Mouse (Mus musculus): ENCODE results near the gene Unc5cl. TPM values are rescaled to one million over a fixed set of nuclear protein-coding genes. Genes with fewer than 3 reads are reported as not detected.

The Unc5cl gene
- polyA plus RNA-seq, 1 experiment from 2014 or later: 0.68 TPM

DNA sequence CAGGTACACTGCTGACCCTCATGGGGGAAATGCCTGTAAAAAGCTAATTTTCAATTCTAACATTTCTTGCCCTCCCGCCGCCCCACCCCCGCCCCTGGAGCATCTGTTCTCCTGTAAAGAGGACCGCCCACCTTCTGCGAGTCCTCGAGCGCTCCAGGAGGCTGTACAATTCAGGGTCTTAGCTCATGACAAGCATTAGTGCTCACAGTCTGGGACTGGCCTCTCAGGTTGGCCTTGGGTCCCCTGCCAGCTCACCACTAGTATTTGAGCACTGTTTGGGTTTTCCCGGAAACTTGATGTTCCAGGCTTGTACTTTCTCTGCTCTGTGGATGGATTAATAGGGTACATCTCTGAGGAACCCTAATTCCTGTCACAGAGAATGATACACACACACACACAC lies 39.3 kb downstream of the Unc5cl start:
- TF ChIP-seq CTCF (IDR thresholded peaks at IDR 0.05; ENCODE audit: low read depth) (no peak), EP300 (IDR thresholded peaks at IDR 0.05; ENCODE audit: low read depth) (no peak)
- H3K4me2 ChIP-seq (ENCODE audit: low read depth, low read length): no peak overlapping the region
- H3K4me3 ChIP-seq (ENCODE audit: low read depth, low read length): no peak overlapping the region
- H3K27me3 ChIP-seq (ENCODE audit: insufficient read depth, low read length): no peaks in the 10 kb centered on the region
- no peak overlapping the region for H3K9ac ChIP-seq (replicated peaks)
- H3K27ac ChIP-seq (ENCODE audit: low read depth): no peak overlapping the region
- no peaks in the 10 kb centered on the region for H3K36me3 ChIP-seq (replicated peaks; ENCODE audit: insufficient read depth, low read length)
- ATAC-seq (no peak), DNase-seq (no peak)
- H3K9me3 ChIP-seq (ENCODE audit: low read length): no peaks in the 10 kb centered on the region
- 76% methylated on average over 8 of the region's 8 CpGs for WGBS (ENCODE audit: insufficient replicate concordance)
- no peaks in the 10 kb centered on the region for H3K4me1 ChIP-seq (ENCODE audit: insufficient read depth)

- H3K27me3 ChIP-seq (ENCODE audit: insufficient read depth, low read length): no peaks in the 10 kb centered on the region
- H3K4me3 ChIP-seq (ENCODE audit: low read depth, low read length): no peak overlapping the region
- WGBS (ENCODE audit: insufficient replicate concordance): 57% methylated on average over 3 of the region's 3 CpGs
- no peak overlapping the region for H3K27ac ChIP-seq (ENCODE audit: low read depth)
- H3K9ac ChIP-seq (replicated peaks): no peak overlapping the region
- DNase-seq (no peak), ATAC-seq (no peak)
- no peaks in the 10 kb centered on the region for H3K4me1 ChIP-seq (ENCODE audit: insufficient read depth)
- no peak overlapping the region for H3K4me2 ChIP-seq (ENCODE audit: low read depth, low read length)
- no peaks in the 10 kb centered on the region for H3K36me3 ChIP-seq (replicated peaks; ENCODE audit: insufficient read depth, low read length)
- H3K9me3 ChIP-seq (ENCODE audit: low read length): no peaks in the 10 kb centered on the region
- no peak for TF ChIP-seq EP300 (IDR thresholded peaks at IDR 0.05; ENCODE audit: low read depth)
- TF ChIP-seq CTCF (IDR thresholded peaks at IDR 0.05; ENCODE audit: low read depth): no peak
Observed at GRCm38 (mm10) chr17:48497986-48498385, 43.3 kb downstream of the Unc5cl start.

DNA sequence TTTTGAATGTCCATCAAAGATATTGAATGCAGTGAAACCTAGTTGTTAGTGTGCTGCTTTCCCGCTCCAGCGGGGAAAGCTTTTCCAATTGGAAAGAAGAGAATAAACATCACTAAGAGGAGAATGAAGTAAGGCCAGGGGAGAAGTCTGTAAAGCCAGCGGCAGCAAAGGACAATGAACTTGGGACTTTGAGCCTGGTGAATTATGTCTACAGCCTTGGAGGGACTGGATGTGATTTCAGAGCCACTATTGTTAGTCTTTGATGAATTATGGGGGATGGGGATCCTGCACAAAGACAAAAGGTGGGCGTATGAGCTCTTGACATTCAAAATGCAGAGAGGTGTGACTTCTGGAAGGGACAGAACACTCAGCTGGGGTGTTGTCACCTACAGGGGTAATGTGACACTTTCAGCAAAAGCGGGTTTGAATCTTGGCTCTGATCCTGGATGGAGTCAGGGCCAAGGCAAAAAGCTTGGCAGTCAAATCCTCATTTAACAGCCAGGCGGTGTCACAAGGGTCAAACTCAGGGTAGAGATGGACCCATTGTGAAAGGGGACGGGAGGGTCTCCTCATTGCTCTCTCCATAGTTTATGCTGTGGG lies 46.2 kb downstream of the Unc5cl start:
- H3K4me2 ChIP-seq (ENCODE audit: low read depth, low read length): no peak overlapping the region
- H3K4me3 ChIP-seq (ENCODE audit: low read depth, low read length): no peak overlapping the region
- no peaks in the 10 kb centered on the region for H3K4me1 ChIP-seq (ENCODE audit: insufficient read depth)
- ATAC-seq (no peak), DNase-seq (no peak)
- H3K9me3 ChIP-seq (ENCODE audit: low read length): no peaks in the 10 kb centered on the region
- H3K9ac ChIP-seq (replicated peaks): no peak overlapping the region
- H3K27ac ChIP-seq (ENCODE audit: low read depth): no peak overlapping the region
- 73% methylated on average over 7 of the region's 7 CpGs for WGBS (ENCODE audit: insufficient replicate concordance)
- H3K36me3 ChIP-seq (replicated peaks; ENCODE audit: insufficient read depth, low read length): no peaks in the 10 kb centered on the region
- H3K27me3 ChIP-seq (ENCODE audit: insufficient read depth, low read length): no peaks in the 10 kb centered on the region
- TF ChIP-seq EP300 (IDR thresholded peaks at IDR 0.05; ENCODE audit: low read depth) (no peak), CTCF (IDR thresholded peaks at IDR 0.05; ENCODE audit: low read depth) (no peak)

- TF ChIP-seq EP300 (IDR thresholded peaks at IDR 0.05; ENCODE audit: low read depth) (no peak), CTCF (IDR thresholded peaks at IDR 0.05; ENCODE audit: low read depth) (no peak)
- H3K27me3 ChIP-seq (ENCODE audit: insufficient read depth, low read length): no peaks in the 10 kb centered on the region
- no peak overlapping the region for H3K4me3 ChIP-seq (ENCODE audit: low read depth, low read length)
- no peak for DNase-seq
- H3K9ac ChIP-seq (replicated peaks): no peak overlapping the region
- no peaks in the 10 kb centered on the region for H3K4me1 ChIP-seq (ENCODE audit: insufficient read depth)
- 41% methylated on average over 3 of the region's 3 CpGs for WGBS (ENCODE audit: insufficient replicate concordance)
- no peaks in the 10 kb centered on the region for H3K36me3 ChIP-seq (replicated peaks; ENCODE audit: insufficient read depth, low read length)
- H3K9me3 ChIP-seq (ENCODE audit: low read length): no peaks in the 10 kb centered on the region
- H3K27ac ChIP-seq (ENCODE audit: low read depth): no peak overlapping the region
- H3K4me2 ChIP-seq (ENCODE audit: low read depth, low read length): no peak overlapping the region
- ATAC-seq: no peak
Observed at GRCm38 (mm10) chr17:48505006-48505405, 50.3 kb downstream of the Unc5cl start.

DNA sequence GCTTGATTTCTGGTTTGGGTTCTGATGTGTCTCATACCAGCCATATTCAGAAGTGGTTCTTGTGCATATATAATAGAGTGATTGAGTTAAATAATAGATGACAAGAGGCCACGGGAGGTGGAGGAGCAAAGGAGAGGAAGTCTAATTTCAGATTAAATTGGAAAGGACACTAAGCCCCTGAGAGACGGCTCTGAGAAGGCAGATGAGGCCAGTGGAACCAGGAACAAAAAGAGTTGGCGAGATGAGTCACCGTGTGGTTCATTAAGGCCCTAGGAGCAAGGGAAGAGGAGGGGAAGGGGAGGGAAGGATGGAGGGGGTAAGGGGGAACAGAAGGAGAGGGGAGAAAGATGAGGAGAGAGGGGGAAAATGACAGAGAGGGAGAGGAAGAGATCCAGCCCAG lies 52.3 kb downstream of the Unc5cl start:
- 51% methylated on average over 4 of the region's 4 CpGs for WGBS (ENCODE audit: insufficient replicate concordance)

GRCm38 (mm10) chr17:48509596-48509995 lies 54.9 kb downstream of the Unc5cl start:
- no peak overlapping the region for H3K4me2 ChIP-seq (ENCODE audit: low read depth, low read length)
- no peak overlapping the region for H3K4me3 ChIP-seq (ENCODE audit: low read depth, low read length)
- no peaks in the 10 kb centered on the region for H3K4me1 ChIP-seq (ENCODE audit: insufficient read depth)
- no peak overlapping the region for H3K9ac ChIP-seq (replicated peaks)
- H3K9me3 ChIP-seq (ENCODE audit: low read length): no peaks in the 10 kb centered on the region
- 68% methylated on average over 4 of the region's 4 CpGs for WGBS (ENCODE audit: insufficient replicate concordance)
- no peak overlapping the region for H3K27ac ChIP-seq (ENCODE audit: low read depth)
- H3K36me3 ChIP-seq (replicated peaks; ENCODE audit: insufficient read depth, low read length): no peaks in the 10 kb centered on the region
- H3K27me3 ChIP-seq (ENCODE audit: insufficient read depth, low read length): no peaks in the 10 kb centered on the region
- no peak for TF ChIP-seq CTCF (IDR thresholded peaks at IDR 0.05; ENCODE audit: low read depth)
- no peak for TF ChIP-seq EP300 (IDR thresholded peaks at IDR 0.05; ENCODE audit: low read depth)
- DNase-seq (no peak), ATAC-seq (no peak)

More for the DNA sequence above, 52.3 kb downstream of the Unc5cl start:
- DNase-seq (no peak), ATAC-seq (no peak)
- no peaks in the 10 kb centered on the region for H3K36me3 ChIP-seq (replicated peaks; ENCODE audit: insufficient read depth, low read length)
- H3K27me3 ChIP-seq (ENCODE audit: insufficient read depth, low read length): no peaks in the 10 kb centered on the region
- H3K9me3 ChIP-seq (ENCODE audit: low read length): no peaks in the 10 kb centered on the region
- H3K9ac ChIP-seq (replicated peaks): no peak overlapping the region
- no peaks in the 10 kb centered on the region for H3K4me1 ChIP-seq (ENCODE audit: insufficient read depth)
- no peak overlapping the region for H3K27ac ChIP-seq (ENCODE audit: low read depth)
- TF ChIP-seq EP300 (IDR thresholded peaks at IDR 0.05; ENCODE audit: low read depth) (no peak), CTCF (IDR thresholded peaks at IDR 0.05; ENCODE audit: low read depth) (no peak)
- H3K4me2 ChIP-seq (ENCODE audit: low read depth, low read length): no peak overlapping the region
- H3K4me3 ChIP-seq (ENCODE audit: low read depth, low read length): no peak overlapping the region
